Mouse (Mus musculus): ENCODE results near the gene Ddo. TPM values are rescaled to one million over a fixed set of nuclear protein-coding genes. Genes with fewer than 3 reads are reported as not detected.

Gene Ddo
- total RNA-seq, 2 experiments from 2014 or later: 22.0 to 24.3 TPM

DNA sequence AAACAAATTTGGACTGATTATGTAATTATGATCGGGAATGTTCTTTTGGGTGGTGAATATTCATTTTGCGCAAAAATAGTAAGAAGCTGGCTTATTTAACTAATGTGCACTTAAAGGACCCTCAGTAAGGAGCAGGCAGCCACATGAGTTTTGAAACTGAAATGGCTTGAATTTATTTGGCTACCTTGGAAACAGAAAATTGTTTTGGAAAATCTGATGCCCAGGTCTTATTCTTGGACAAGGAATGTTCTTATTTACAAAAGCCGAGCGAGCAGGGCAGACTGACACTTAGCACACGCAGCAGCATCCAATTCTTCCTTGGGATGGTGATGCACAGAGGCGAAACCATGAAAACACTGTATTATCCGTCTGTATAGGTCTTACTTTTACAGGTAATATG, 81.3 kb downstream of the Ddo start:
- no peak for DNase-seq
- intact Hi-C loops (cut with DNase I; ENCODE audit: low total_unique reads): no loop called here

DNA sequence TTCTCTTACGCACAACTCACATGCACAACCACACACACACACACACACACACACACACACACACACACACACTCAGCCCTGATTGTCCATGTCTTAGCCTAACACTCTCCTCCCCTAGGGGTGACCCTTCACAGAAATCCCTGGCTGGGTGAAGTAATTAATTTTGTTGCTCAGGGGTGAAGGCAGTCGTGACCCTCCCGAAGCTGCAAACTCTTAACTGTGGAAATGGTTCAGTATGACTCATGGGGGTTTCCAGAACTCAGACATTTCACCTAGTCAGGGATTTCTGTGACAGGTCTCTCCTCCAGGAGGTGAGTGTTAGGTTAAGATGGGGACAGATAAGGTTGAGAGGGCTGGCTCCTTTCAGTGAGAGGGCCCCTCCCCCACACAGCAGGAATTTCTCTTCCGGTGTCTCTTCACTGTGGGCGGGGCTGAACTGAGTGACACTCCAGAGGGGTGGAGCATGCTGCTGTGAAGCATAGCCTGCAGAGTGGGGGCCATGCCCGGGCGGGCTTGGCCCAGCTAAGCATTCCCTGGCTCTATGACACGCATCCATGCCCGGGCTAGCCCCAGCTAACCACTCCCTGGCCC, 83.3 kb downstream of the Ddo start:
- DNase-seq: no peak

DNA sequence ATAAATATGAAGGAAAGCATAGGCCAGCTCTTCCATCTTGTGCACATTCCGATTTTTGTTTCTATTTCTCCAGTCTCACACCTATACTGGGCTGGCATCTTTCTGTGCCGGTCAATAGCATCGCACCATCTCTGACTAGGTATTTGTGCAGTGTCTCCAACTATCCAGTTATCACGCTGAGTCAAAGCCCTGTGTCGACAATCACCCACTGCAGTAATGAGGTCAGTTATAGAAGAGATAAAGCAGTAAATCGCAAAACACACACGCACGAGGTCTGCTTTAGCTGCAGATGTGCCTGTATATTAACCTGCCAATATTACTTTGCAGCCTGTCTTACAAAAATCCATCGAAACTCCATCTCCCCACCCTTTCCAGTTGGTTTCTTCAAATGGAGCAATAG, 84.0 kb downstream of the Ddo start:
- intact Hi-C loops (cut with DNase I; ENCODE audit: low total_unique reads): no loop called here
- DNase-seq: no peak

More for the DNA sequence above, 83.3 kb downstream of the Ddo start:
- intact Hi-C loops (cut with DNase I; ENCODE audit: low total_unique reads): no loop called here

DNA sequence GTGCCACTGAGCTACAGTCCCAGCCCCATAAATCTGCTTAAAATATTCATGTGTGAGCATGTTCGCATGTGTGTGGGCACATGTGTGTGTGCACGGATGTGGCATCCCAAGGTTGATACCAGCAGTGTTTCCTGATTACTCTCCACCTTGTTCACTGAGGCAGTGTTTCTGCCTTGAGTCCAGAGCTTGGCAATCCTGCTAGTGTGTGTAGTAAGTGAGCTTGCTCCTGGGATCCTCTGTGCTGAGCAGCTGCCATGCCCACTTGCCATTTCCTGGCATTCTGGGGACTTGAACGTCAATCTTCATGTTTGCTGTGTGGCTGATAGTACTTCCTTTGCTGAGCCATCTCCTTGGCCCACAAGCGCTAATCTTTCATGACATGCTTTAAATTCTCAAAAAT, 85.3 kb downstream of the Ddo start:
- DNase-seq: no peak
- intact Hi-C loops (cut with DNase I; ENCODE audit: low total_unique reads): no loop called here

DNA sequence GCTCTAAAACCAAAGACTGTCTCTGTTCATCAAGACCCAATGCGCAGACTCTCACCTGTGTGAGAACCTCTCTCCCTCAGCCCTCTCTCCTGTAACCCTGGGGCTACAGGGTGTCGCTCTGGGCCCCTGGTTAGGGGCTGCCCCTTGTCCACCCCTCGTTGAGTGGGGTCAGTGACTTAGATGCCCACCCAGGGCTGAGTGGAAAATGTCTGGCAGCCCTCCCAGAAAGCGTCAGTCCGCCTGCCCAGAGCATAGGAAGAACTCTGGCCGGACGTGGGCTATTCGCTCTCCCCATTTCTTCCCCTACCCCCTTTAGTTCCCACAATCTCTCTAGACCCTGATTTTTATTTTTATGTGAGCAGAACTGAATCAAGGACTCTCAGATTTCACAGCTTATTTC, 86.5 kb downstream of the Ddo start:
- intact Hi-C loops (cut with DNase I; ENCODE audit: low total_unique reads): no loop called here
- no peak for DNase-seq

DNA sequence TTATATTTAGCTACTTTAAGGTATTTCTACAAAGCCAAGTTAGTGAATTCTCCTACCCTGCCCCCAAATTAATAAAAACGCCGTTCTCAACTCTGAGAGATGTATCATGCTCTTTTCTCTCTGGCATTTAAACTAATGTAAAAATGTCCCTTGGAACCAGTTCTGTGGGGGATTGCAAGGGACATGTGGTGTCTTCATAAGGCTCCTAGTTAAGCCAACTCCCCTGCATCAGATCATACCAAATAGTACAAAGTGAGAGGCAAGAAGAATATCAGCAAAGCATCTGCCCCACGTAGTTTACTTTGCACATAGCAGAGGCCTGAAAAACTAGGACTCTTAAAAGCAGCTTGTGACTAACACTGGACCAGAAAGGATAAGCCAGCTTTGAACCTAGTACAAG, 86.9 kb downstream of the Ddo start:
- no peak for DNase-seq
- intact Hi-C loops (cut with DNase I; ENCODE audit: low total_unique reads): no loop called here

DNA sequence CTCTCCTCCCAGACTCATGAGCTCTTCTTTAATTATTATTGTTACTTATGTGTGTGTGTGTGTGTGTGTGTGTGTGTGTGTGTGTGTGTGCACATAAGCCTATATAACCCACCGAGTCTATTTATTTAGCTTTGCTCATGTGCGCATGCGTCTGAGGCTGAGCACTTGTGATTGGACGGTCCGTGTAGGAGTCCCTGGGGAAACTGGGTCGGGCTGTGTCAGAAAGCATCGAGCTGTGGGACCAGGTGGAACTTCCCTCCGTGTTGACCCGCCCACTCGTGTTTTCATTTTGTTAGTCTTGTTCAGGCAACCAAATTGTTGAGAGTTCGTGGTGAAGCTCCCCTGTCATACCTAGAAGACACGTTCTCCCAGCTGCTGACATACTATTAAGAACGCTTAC, 88.6 kb downstream of the Ddo start:
- intact Hi-C loops (cut with DNase I; ENCODE audit: low total_unique reads): no loop called here
- no peak for DNase-seq

DNA sequence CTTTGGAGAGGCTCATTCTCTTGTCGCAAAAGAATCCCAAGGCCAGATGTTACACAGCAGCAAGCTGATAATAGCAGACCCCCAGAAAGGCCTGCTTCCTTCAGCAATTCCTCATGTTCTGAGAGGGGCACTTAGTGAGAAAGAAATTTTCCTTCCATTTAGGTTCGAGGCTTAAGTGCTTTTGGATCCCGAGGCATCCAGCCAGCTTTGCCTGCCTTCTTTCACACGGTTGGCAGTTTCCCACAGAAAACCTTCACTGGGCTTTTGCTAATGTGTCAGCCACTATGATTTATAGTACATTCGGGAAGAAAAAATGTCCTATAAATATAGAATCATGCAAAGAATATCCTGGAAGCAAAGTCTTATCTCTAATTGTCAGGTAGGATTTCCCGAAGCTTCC, 89.3 kb downstream of the Ddo start:
- DNase-seq: no peak
- intact Hi-C loops (cut with DNase I; ENCODE audit: low total_unique reads): no loop called here

DNA sequence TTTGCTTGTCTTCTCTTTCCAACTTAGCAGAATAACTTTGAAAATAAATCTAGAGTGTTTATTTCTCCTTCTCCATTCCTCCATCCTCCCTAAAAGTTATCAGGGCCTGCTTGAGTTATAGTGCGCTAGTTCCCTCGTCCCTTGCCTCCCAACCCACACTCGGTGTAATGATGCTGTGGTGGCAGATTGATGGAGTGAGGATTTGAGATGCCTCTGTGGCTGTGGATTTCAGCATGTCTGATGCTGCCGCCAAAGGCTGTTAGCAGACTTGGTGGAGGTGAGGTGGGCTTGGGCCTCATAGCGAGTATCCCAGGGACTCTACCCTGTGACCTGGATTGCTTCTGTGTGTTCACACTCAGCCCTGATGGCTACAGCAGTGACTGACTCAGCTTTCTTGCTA, 91.1 kb downstream of the Ddo start:
- intact Hi-C loops (cut with DNase I; ENCODE audit: low total_unique reads): no loop called here
- DNase-seq: no peak

DNA sequence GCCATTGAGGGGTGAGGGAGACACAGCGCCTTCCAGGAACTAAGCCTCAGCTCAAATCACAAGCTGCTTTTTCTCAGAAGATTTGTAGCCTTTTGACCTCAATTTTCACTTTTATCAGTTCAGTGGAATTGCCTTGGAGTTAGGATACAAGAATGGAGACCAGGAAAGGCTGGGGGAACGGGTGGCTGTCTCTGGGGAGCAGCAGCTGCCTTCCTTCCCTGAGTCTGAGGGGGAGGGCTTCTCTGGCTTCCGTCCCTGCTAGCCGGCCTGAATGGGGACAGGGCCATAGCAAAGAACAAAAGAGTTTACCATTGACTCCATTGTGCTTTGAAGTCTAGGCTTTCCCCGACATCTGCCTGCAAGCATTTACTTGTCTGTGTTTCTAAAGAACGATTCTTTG, 94.5 kb downstream of the Ddo start:
- DNase-seq: no peak
- intact Hi-C loops (cut with DNase I; ENCODE audit: low total_unique reads): no loop called here

DNA sequence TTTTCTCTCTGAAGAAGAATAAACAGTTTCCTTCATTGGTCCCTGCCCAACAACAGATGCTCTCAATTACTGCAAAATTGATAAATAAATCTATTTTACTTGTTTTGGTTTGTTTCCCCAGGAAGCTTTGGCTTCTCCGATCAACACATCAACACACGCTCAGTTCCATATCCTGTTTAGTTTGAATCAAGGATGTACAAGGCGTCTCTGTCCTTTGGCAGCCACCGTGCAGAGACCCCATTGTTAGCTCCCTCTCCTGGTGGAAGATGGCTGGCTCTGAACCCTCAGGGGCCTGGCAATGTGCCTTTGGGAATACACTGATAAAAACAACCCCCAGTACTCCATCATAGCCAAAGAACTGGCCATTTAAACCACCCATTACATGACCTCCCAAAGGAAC, 95.3 kb downstream of the Ddo start:
- no peak for DNase-seq
- intact Hi-C loops (cut with DNase I; ENCODE audit: low total_unique reads): no loop called here

DNA sequence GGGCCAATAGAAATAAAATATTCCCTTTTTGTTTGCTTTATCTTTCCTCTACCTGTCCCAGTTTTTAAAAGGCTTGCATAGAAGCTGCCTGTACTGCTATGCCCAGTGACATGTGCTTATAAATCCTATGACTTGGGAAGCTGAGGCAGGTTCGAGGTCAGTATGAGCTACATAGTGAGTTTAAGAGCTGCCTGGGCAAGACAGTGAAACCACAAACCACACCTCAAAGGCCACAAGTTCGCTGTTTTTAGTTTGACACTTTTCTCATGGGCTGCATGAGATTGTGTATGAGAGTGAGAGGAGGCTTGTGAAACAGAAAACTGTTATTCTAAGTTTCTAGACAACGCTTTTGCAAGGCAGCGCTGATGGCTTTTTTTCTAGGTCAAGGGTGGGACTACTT, 95.7 kb downstream of the Ddo start:
- no peak for DNase-seq
- intact Hi-C loops (cut with DNase I; ENCODE audit: low total_unique reads): no loop called here

DNA sequence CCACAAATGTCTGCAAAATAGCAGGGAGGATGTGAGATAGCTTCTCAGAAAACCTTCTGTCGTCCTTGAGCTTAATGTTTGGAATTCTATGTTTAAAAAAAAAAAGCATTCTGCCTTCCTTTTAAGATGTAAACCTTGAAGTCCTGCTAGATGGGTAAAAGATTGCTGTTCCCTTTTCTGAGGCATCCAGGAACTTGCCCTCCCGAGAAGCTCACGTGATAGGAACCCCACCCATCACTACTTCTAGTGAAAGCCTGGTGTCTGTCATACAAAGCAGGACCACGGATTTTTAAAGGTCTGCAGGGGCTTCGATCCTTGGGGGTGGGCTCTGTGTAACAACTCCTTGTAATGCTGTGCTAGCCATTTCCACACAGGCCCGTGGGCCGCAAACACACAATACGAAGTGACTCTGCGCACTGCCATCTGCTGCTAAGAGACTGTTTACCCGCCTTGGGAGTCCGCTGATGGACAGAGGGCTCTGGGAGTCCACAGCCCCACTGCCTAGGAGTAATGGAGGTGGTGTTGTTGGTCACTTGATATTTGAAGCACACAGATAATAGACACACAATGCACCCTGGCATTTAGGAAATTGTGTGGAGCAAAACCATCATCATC, 96.6 kb downstream of the Ddo start:
- intact Hi-C loops (cut with DNase I; ENCODE audit: low total_unique reads): no loop called here
- no peak for DNase-seq

DNA sequence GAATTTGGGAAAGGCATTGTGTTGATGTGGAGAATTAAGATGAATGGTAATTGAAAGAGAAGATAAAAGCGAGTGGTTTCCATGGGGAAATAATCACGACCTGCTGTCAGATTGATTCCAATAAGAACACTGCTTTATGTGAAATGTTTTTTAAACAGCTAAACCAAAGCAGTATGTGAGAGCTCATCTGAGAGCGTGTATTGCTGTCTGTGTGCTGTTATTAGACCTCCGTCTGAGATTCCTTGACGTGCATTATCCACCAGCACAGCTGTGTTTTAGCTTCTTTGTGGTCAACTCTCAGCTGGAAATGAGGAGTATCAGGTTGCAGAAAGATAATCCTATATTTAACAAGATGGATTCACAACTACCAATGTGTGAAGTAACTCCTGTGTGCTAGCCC, 97.2 kb downstream of the Ddo start:
- intact Hi-C loops (cut with DNase I; ENCODE audit: low total_unique reads): no loop called here
- no peak for DNase-seq

DNA sequence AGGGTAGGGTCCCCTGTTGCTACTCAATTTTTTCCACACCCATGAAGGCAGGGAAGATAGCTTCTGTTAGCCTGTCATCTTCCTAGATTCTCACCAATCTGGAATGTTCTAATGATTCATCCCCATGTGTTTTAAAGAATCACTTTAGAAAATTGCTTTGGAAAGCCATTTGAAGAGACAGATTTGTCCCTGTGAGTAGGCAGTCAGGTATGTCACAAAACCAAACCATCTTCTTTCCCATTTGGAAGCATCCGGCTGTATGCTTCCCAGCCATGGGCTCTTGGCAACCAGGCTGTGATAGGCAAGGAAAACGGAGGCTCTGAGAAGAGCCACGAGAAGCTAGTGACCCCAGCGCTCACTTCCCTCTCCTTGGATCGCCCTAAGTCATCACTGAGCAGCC, 100.4 kb downstream of the Ddo start:
- intact Hi-C loops (cut with DNase I; ENCODE audit: low total_unique reads): no loop called here
- DNase-seq: no peak

Other genes with a start within 250 kb of the Ddo start
- not detected for gene Slc22a16, start 59.7 kb upstream of the Ddo start, total RNA-seq (2021)
- gene Mettl24, start 53.3 kb downstream of the Ddo start, total RNA-seq (2021): 1 to 10 TPM in 1 of 2 experiments, under 1 TPM in 1; 0.88 to 1.1 TPM

All from gastrocnemius, postnatal 14 days (tissue).